Mouse (Mus musculus) right cerebral cortex, adult 18-20 months (tissue): ENCODE results near the gene Olfr472.
"Not testable (repeated sequence)": the region's sequence is repeated elsewhere in the genome, so short reads cannot be mapped to it uniquely, and the experiment has no call there.

ENCODE experiments used
- DNase-seq: peaks from one replicate; pipeline ENCODE4 v3.0.0; 2022; ENCODE audit warnings: mixed read lengths

Olfr472 gene

GRCm38 (mm10) chr7:107897602-107898001, at the start of gene Olfr472:
Gene Olfr472, plus strand, starts transcription at chr7:107897902.
- no peak for DNase-seq

GRCm38 (mm10) chr7:107930146-107930545, 32.4 kb downstream of the Olfr472 start, which contains the start of gene Olfr473:
Gene Olfr473, plus strand, starts transcription at chr7:107930446.
- DNase-seq = no peak

- DNase-seq = not testable (repeated sequence)
Measured at GRCm38 (mm10) chr7:107952539-107952938, 54.8 kb downstream of the Olfr472 start.

GRCm38 (mm10) chr7:107954343-107954742, 56.6 kb downstream of the Olfr472 start, which contains the start of gene Olfr474:
Gene Olfr474, plus strand, starts transcription at chr7:107954643.
- no peak for DNase-seq
